Mouse (Mus musculus) olfactory bulb, adult 2 months (tissue): ENCODE measurements at regions not wholly inside any gene's neighbourhood (a gene's known extent, or its start where the extent isn't known, plus 50 kb on each side); places are given as distances from the start of the nearest gene placed in this dataset.

Experiments used
- CTCF ChIP-seq: fragments of 200-500 bp; IDR thresholded peaks from 2 replicates; pipeline ENCODE4 v1.5.1; 2012; ENCODE audit warnings: low read depth, mild to moderate bottlenecking, low read length, moderate library complexity; ENCODE audit not compliant: insufficient read depth
- POLR2A ChIP-seq: fragments of 200-500 bp; IDR thresholded peaks from 2 replicates; pipeline ENCODE4 v1.6.1; 2012; ENCODE audit warnings: mild to moderate bottlenecking, low read depth, low read length, moderate library complexity; ENCODE audit not compliant: insufficient read depth

- TF ChIP-seq CTCF (no peak), POLR2A (no peak)
Measured at GRCm38 (mm10) chr4:12656924-12657603, 485.2 kb upstream of the Fam92a start.
